Mouse (Mus musculus) ES-Bruce4 (cell line): ENCODE data around the gene E2f8. TPM values are rescaled to one million over a fixed set of nuclear protein-coding genes. Genes with fewer than 3 reads are reported as not detected.

Experiments used
- H3K27ac ChIP-seq: 2 replicates; pipeline ENCODE4 v1.5.1; 2012; ENCODE audit warnings: low read length, inconsistent platforms; ENCODE audit not compliant: insufficient read depth
- H3K27me3 ChIP-seq: 2 replicates; pipeline ENCODE4 v1.6.1; 2012; ENCODE audit warnings: mild to moderate bottlenecking, low read length, inconsistent platforms; ENCODE audit not compliant: control insufficient read depth, poor library complexity, insufficient read depth, severe bottlenecking
- H3K36me3 ChIP-seq: 2 replicates; pipeline ENCODE4 v1.6.1; 2012; ENCODE audit warnings: inconsistent platforms, mild to moderate bottlenecking, low read length, moderate library complexity; ENCODE audit not compliant: control insufficient read depth, poor library complexity, insufficient read depth, severe bottlenecking
- H3K4me1 ChIP-seq: one replicate; pipeline ENCODE4 v1.8.1; 2011; ENCODE audit warnings: low read length; ENCODE audit not compliant: control insufficient read depth, insufficient read depth
- H3K4me3 ChIP-seq: 2 replicates; pipeline ENCODE4 v1.5.1; 2011; ENCODE audit warnings: low read depth, mild to moderate bottlenecking, low read length
- H3K9ac ChIP-seq: 2 replicates; pipeline ENCODE4 v1.6.1; 2012; ENCODE audit warnings: low read depth, mild to moderate bottlenecking, inconsistent platforms; ENCODE audit not compliant: poor library complexity, severe bottlenecking
- H3K9me3 ChIP-seq: replicated peaks from 2 replicates; pipeline ENCODE4 v1.6.1; 2012; ENCODE audit warnings: mild to moderate bottlenecking, low read length, inconsistent platforms; ENCODE audit not compliant: control insufficient read depth, poor library complexity, insufficient read depth, severe bottlenecking
- CTCF ChIP-seq: IDR thresholded peaks from one replicate; pipeline ENCODE4 v1.8.1; 2011; ENCODE audit warnings: low read depth, low read length
- EP300 ChIP-seq: IDR thresholded peaks from 2 replicates; pipeline ENCODE4 v1.6.1; 2011; ENCODE audit warnings: low read depth, low read length; ENCODE audit not compliant: insufficient read depth
- POLR2A ChIP-seq: IDR thresholded peaks from one replicate; pipeline ENCODE4 v1.8.1; 2011; ENCODE audit warnings: low read length; ENCODE audit not compliant: insufficient read depth
- polyA plus RNA-seq: library from polyadenylated mRNA; stranded (reverse); fragments of >200 nt; gene quantifications from 2 replicates; pipeline ENCODE4 v1.2.4, GENCODE M21; 2011; ENCODE audit warnings: low read depth; ENCODE audit not compliant: missing spikeins, insufficient read depth, insufficient read length

The E2f8 gene
- polyA plus RNA-seq, 1 experiment, result 24.9 TPM

DNA sequence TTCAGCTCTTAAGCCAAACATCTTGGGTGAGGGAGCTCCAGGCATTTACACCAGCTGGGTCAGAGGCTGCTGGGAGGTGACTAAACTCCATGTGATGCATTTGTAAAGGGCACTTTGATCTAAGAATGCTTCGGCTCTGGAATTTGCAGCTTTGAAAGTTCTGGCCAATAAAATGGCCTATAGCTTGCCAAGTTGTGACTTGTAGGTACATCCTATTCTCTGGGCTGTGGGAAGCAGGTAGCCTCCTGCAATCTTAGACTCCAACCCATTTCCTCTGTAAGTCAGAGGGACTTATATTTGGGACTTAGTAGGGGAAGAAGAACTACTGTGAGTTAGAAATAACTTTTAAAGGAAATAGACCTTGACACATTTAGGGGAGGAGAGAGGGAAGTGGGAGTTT, 20.4 kb downstream of the E2f8 start:
- no peak overlapping the region for H3K27ac ChIP-seq
- 0 out of 2 replicates have a peak, but pooled peaks cover 3% of the 10 kb centered on the region for H3K36me3 ChIP-seq
- H3K27me3 ChIP-seq, result no peaks in the 10 kb centered on the region
- no peaks in the 10 kb centered on the region for H3K9me3 ChIP-seq
- TF ChIP-seq CTCF, result no peak
- no peak for TF ChIP-seq POLR2A
- TF ChIP-seq EP300, result no peak
- H3K9ac ChIP-seq, result no peak overlapping the region
- H3K4me3 ChIP-seq, result no peak overlapping the region
- H3K4me1 ChIP-seq, result no peaks in the 10 kb centered on the region

DNA sequence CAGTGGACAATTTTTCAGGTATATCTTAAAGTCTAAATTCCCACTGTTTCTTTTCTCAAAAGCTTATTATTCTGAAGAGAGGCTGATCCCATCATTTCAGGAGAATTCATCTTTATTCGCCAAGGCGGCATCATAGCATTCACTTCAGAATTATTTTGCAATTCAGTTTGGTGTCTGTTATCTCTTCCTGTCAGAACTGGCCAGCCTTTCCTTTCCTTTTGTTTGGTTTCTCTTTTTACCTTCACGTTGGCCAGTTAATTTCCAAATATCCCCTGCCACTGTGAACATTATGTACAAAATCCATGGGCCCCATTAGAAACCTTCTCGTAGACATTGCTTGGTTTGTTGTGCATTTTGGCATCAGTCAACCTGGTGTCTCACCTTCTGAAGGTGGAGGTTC, 22.0 kb downstream of the E2f8 start:
- no peak overlapping the region for H3K27ac ChIP-seq

DNA sequence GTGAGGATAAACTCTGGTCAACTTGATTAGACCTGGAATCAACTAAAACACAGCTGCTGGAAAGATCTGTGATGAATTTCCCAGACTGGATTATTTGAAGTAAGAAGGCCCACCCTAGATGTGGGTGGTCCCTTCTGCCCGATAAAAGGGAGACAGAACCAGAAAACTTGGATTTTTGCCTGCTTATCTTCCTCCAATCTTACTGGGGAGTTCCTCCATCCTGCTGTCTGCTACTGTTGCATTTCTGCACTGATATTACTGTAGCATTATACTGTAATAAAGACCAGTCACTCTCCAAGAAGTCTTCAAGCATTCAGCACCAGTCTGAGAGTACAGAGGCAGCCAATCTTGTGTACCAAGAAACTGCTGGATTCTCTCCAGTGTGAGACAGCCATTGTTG, 23.1 kb downstream of the E2f8 start:
- H3K4me3 ChIP-seq, result no peak overlapping the region
- H3K4me1 ChIP-seq, result no peaks in the 10 kb centered on the region
- no peak overlapping the region for H3K27ac ChIP-seq
- H3K36me3 ChIP-seq, result no peaks in the 10 kb centered on the region
- H3K9ac ChIP-seq, result no peak overlapping the region
- no peaks in the 10 kb centered on the region for H3K27me3 ChIP-seq
- TF ChIP-seq EP300 (no peak), CTCF (no peak), POLR2A (no peak)
- no peaks in the 10 kb centered on the region for H3K9me3 ChIP-seq

More for the DNA sequence above, 22.0 kb downstream of the E2f8 start:
- no peak for TF ChIP-seq CTCF
- no peak for TF ChIP-seq EP300
- no peak for TF ChIP-seq POLR2A
- Histone ChIP-seq H3K9me3 (no peaks in the 10 kb centered on the region), H3K36me3 (no peaks in the 10 kb centered on the region), H3K4me1 (no peaks in the 10 kb centered on the region), H3K4me3 (no peak overlapping the region), H3K9ac (no peak overlapping the region), H3K27me3 (no peaks in the 10 kb centered on the region)

DNA sequence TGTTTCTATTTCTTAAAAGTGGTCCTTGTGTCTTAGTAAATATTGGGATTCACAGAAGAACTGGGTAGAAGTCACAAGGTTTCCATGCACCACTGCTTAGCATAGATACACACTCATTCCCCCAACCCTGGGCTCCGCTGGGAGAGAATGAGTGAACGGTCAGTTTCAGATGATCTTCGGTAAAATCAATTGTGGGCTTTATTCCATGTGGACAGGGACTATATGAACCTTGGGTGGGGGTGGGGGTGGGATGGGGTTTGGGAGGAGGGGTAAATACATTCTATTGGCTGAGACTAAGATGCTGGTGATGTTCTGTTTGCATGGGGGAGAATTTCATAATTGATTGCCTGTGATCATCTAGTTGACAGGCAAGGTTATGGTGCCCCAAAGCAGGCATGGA, 25.9 kb downstream of the E2f8 start:
- H3K27ac ChIP-seq, result no peak overlapping the region
- TF ChIP-seq CTCF, result no peak
- TF ChIP-seq POLR2A, result no peak
- no peak for TF ChIP-seq EP300
- no peak overlapping the region for H3K4me3 ChIP-seq
- no peaks in the 10 kb centered on the region for H3K27me3 ChIP-seq
- no peaks in the 10 kb centered on the region for H3K36me3 ChIP-seq
- no peaks in the 10 kb centered on the region for H3K4me1 ChIP-seq
- H3K9ac ChIP-seq, result no peak overlapping the region
- H3K9me3 ChIP-seq, result no peaks in the 10 kb centered on the region

DNA sequence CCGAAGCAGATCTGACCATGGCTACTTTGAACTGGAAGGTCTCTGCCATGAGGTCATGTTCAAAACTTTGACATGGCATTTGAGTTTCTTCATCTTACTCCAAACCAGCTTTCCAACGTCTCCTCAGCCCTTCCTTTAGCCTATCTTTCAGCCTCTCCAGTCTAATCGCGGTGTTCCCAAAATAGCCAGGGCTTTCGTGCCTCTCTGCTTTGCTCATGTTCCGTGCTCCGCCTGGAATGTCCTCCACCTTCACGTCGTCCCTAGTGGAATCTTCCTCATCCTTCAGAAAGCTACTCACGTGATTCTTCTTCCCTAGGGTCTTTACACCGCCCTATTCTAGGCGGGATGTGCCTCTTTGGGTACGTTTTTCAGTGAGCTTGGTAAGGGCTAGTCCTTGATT, 27.9 kb downstream of the E2f8 start:
- no peaks in the 10 kb centered on the region; the same call in 1 of the 2 replicates for H3K9me3 ChIP-seq
- no peak overlapping the region for H3K9ac ChIP-seq
- no peaks in the 10 kb centered on the region for H3K36me3 ChIP-seq
- H3K4me1 ChIP-seq, result no peaks in the 10 kb centered on the region
- H3K4me3 ChIP-seq, result no peak overlapping the region
- TF ChIP-seq EP300 (no peak), CTCF (no peak), POLR2A (no peak)
- no peaks in the 10 kb centered on the region for H3K27me3 ChIP-seq
- H3K27ac ChIP-seq, result no peak overlapping the region

DNA sequence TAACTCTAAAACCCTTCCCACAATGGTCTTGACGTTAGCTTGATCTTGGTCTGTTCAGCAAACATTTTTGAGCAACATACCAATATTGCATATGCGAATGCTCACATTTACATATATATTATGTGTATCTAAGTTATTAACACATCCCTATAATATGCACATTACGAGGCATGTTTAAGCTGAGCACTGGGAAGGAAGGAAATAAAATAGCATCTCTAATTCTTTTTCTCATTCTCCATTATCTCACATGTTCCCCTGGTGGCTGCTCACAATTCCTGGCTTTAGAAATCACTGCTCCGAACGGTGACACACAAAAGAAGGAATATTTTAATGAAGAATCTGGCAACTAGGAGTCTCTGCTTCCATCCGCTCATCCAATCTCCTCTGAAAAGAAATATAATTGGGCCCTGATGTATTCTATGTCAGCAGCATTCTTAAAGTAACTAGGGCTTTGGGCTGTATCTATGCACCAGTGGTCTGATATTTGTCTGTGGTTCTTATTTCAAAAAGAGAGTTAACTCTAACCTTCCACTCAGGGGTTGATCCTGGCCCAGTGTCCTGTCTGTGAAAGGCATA, 29.8 kb downstream of the E2f8 start:
- no peak overlapping the region for H3K4me3 ChIP-seq
- no peaks in the 10 kb centered on the region for H3K4me1 ChIP-seq
- H3K9ac ChIP-seq, result no peak overlapping the region
- peaks cover 4% of the 10 kb centered on the region for H3K9me3 ChIP-seq
- H3K36me3 ChIP-seq, result no peaks in the 10 kb centered on the region
- TF ChIP-seq CTCF, result no peak
- no peak for TF ChIP-seq EP300
- TF ChIP-seq POLR2A, result no peak
- H3K27ac ChIP-seq, result no peak overlapping the region
- no peaks in the 10 kb centered on the region for H3K27me3 ChIP-seq
